Mouse (Mus musculus) kidney, adult 2 months (tissue): ENCODE measurements around the gene Creb3l2.

Source experiments
- CTCF ChIP-seq: fragments of 200-500 bp; conservative IDR thresholded peaks from 2 replicates; pipeline ENCODE4 v1.5.1; 2011; ENCODE audit warnings: low read depth, mild to moderate bottlenecking, control low read depth, low read length, moderate library complexity, mixed read lengths; ENCODE audit not compliant: insufficient read depth, insufficient read length
- POLR2A ChIP-seq: fragments of 200-500 bp; IDR thresholded peaks from one replicate; pipeline ENCODE4 v1.6.1; 2011; ENCODE audit warnings: low read depth, low read length, control low read depth

GRCm38 (mm10) chr6:37415505-37415904 lies 26.4 kb downstream of the Creb3l2 start:
- no peak for TF ChIP-seq POLR2A
- TF ChIP-seq CTCF, result no peak
